Mouse (Mus musculus) forebrain, embryonic 15.5 days (tissue): ENCODE data around the gene Adam15. TPM values are rescaled to one million over a fixed set of nuclear protein-coding genes. Genes with fewer than 3 reads are reported as not detected.

Experiments used
- ATAC-seq: fragments of 200-750 bp; cut with Nextera tagmentation; replicated peaks from 2 replicates; pipeline ENCODE4 v1.8.0; 2017; ENCODE audit warnings: mild to moderate bottlenecking, moderate TSS enrichment, moderate library complexity
- H3K27ac ChIP-seq: fragments of 300-500 bp; sonication (generic); replicated peaks from 2 replicates; pipeline ENCODE4 v1.5.1; 2015; ENCODE audit warnings: mild to moderate bottlenecking, inconsistent platforms
- H3K27me3 ChIP-seq: fragments of 300-500 bp; sonication (generic); 2 replicates; pipeline ENCODE4 v1.6.1; 2015; ENCODE audit warnings: inconsistent platforms
- H3K36me3 ChIP-seq: fragments of 300-500 bp; sonication (generic); 2 replicates; pipeline ENCODE4 v1.6.1; 2015; ENCODE audit warnings: mild to moderate bottlenecking, inconsistent platforms
- H3K4me1 ChIP-seq: fragments of 300-500 bp; sonication (generic); 2 replicates; pipeline ENCODE4 v1.6.1; 2015; ENCODE audit warnings: inconsistent platforms
- H3K4me2 ChIP-seq: fragments of 300-500 bp; sonication (generic); replicated peaks from 2 replicates; pipeline ENCODE4 v1.6.1; 2015; ENCODE audit warnings: mild to moderate bottlenecking, inconsistent platforms
- H3K4me3 ChIP-seq: fragments of 300-500 bp; sonication (generic); 2 replicates; pipeline ENCODE4 v1.5.1; 2015; ENCODE audit warnings: mild to moderate bottlenecking, inconsistent platforms
- H3K9ac ChIP-seq: fragments of 300-500 bp; sonication (generic); replicated peaks from 2 replicates; pipeline ENCODE4 v1.6.1; 2015; ENCODE audit warnings: mild to moderate bottlenecking, inconsistent platforms
- H3K9me3 ChIP-seq: fragments of 300-500 bp; sonication (generic); 2 replicates; pipeline ENCODE4 v1.6.1; 2016; ENCODE audit warnings: inconsistent platforms
- WGBS: fragments of 180-500 bp; shearing (Covaris S2); methylation state at CpG from one replicate; pipeline ENCODE4 v1.1.7; 2015; ENCODE audit warnings: mixed read lengths; 5-methylcytosine and 5-hydroxymethylcytosine counted together
- polyA plus RNA-seq: library from polyadenylated mRNA; unstranded; fragments of >200 nt; fragmentation: Nextera tagmentation; extraction: Ambion mirVana; gene quantifications from 2 replicates; pipeline ENCODE4 v1.2.1, GENCODE M21; 2015

The Adam15 gene
- polyA plus RNA-seq, 1 experiment from 2014 or later, result 32.9 TPM

GRCm38 (mm10) chr3:89341794-89342193 lies 8.0 kb downstream of the Adam15 start:
- H3K4me3 ChIP-seq, result no peak overlapping the region
- H3K36me3 ChIP-seq, result peaks cover 3% of the 10 kb centered on the region; the same call in 1 of the 2 replicates
- H3K9me3 ChIP-seq, result no peaks in the 10 kb centered on the region
- no peak overlapping the region for H3K9ac ChIP-seq
- H3K27me3 ChIP-seq, result no peaks in the 10 kb centered on the region
- peaks cover 40% of the 10 kb centered on the region for H3K4me1 ChIP-seq
- 53% methylated on average over 4 of the region's 4 CpGs for WGBS
- H3K4me2 ChIP-seq, result no peak overlapping the region
- ATAC-seq, result no peak
- H3K27ac ChIP-seq, result no peak overlapping the region

GRCm38 (mm10) chr3:89340465-89340864 lies 9.3 kb downstream of the Adam15 start:
- H3K27me3 ChIP-seq, result no peaks in the 10 kb centered on the region
- H3K4me1 ChIP-seq, result peaks cover 53% of the 10 kb centered on the region
- WGBS, result 4% methylated on average over 11 of the region's 11 CpGs
- peak; percentile 31 for ATAC-seq
- peak overlapping the region; percentile 40; the same call in 1 of the 2 replicates for H3K9ac ChIP-seq
- peak overlapping the region; percentile 61 for H3K4me2 ChIP-seq
- H3K9me3 ChIP-seq, result no peaks in the 10 kb centered on the region
- no peak overlapping the region for H3K27ac ChIP-seq
- peaks cover 3% of the 10 kb centered on the region; the same call in 1 of the 2 replicates for H3K36me3 ChIP-seq
- peak overlapping the region; percentile 36 for H3K4me3 ChIP-seq

DNA sequence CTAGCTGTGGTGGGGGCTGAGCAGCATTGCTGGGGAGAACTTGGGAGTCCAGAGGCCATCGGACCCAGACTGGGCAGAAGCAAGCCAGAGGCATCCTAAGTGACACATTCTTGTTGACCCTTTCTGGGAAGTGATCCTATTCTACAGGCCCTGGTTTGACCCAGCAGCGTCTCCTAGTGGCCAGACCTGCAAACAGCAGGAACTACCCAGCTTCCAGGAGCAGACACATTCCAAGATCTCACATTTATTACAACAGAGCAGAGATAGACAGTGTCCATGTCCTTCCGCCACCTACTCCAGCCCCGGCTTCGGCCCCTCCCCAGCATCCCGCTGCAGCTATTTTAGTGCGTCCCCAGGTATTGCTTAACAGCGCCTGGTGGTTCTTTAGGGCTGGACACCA lies 10.4 kb downstream of the Adam15 start:
- H3K4me3 ChIP-seq, result no peak overlapping the region
- 0 out of 2 replicates have a peak, but pooled peaks cover 2% of the 10 kb centered on the region for H3K36me3 ChIP-seq
- peaks cover 53% of the 10 kb centered on the region for H3K4me1 ChIP-seq
- no peak overlapping the region for H3K27ac ChIP-seq
- no peak overlapping the region for H3K4me2 ChIP-seq
- no peak for ATAC-seq
- H3K9me3 ChIP-seq, result no peaks in the 10 kb centered on the region
- H3K27me3 ChIP-seq, result no peaks in the 10 kb centered on the region
- no peak overlapping the region for H3K9ac ChIP-seq
- 26% methylated on average over 8 of the region's 8 CpGs for WGBS

DNA sequence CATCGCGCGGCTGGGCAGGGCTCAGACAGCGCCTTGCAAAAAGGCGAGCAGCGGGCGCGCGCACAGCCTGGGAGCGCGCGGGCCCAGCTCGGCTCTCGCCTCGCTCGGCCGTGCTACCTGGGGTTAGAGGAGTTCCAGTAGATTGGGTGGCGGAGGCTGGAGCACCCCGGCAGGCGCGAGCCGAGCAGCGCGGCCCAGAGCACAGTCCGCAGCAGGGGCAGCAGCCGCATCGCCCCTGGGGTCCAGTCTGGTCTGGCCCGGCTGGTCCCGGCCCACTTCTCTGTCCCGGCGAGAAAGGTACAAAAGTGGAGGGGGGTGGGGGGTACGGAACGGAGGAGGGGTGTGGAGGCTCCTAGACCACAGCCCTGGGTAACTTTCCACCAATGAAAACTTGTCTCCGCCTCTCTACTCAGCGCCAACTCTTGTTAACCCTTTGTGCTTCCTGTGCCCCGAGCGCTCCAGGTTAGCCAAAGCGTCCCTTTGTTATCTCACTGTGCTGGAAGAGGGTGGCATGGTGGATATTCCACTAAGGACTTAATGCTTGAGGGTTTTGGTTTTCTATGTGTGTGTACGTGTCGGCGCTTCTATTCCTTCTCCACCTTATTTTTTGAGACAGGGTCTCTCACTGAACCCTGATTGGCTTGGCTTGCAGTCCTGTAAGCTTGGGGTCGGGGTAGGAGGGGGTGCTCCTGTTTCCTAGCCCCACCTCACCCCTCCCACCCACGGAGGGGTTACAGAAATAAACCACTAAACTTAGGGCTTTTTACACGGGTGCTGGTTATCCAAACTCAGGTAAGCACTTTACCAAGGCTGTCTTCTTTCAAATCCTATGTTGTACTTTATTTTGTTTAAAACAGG lies 11.8 kb downstream of the Adam15 start, which contains the start of gene Efna4:
Gene Efna4, minus strand, starts transcription at position 308 of the 858 bp plus-strand sequence.
- ATAC-seq, result peak; percentile 81
- peak within 1 kb of the TSS; percentile 81 for H3K9ac ChIP-seq
- no peaks in the 10 kb centered on the region for H3K9me3 ChIP-seq
- WGBS, result under 1% methylated on average over 44 of the region's 44 CpGs
- peak within 1 kb of the TSS; percentile 80 for H3K4me2 ChIP-seq
- H3K27me3 ChIP-seq, result no peaks in the 10 kb centered on the region
- H3K4me3 ChIP-seq, result peak within 1 kb of the TSS; percentile 80
- peaks cover 9% of the 10 kb centered on the region; the same call in 1 of the 2 replicates for H3K36me3 ChIP-seq
- peaks cover 58% of the 10 kb centered on the region for H3K4me1 ChIP-seq
- H3K27ac ChIP-seq, result peak within 1 kb of the TSS; percentile 81

GRCm38 (mm10) chr3:89337062-89337720 lies 12.6 kb downstream of the Adam15 start:
- H3K27ac ChIP-seq, result peak overlapping the region; percentile 81
- H3K27me3 ChIP-seq, result no peaks in the 10 kb centered on the region
- peaks cover 9% of the 10 kb centered on the region; the same call in 1 of the 2 replicates for H3K36me3 ChIP-seq
- peak overlapping the region; percentile 80 for H3K4me3 ChIP-seq
- H3K9ac ChIP-seq, result peak overlapping the region; percentile 81
- under 1% methylated on average over 20 of the region's 21 CpGs for WGBS
- H3K9me3 ChIP-seq, result no peaks in the 10 kb centered on the region
- peak overlapping the region; percentile 80 for H3K4me2 ChIP-seq
- peak; percentile 39 for ATAC-seq
- peaks cover 65% of the 10 kb centered on the region for H3K4me1 ChIP-seq

DNA sequence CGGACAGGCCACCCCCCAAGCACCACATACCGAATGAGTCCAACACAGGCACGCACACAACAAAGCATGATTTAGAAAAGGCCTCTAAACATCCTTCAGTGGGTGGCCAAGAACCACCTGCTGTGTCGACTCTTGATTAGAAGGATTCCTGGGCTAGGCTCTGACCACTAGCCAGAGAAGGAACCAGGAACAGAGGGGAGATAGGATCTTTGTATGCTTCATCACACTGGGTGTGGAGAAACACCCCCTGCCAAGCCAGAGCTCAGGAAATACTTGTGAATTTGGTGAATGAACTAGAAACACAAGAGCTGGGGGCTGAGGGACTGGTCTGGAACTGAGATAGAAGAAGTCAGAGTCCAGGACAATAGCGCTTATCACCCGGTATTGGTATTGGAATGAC lies 13.3 kb downstream of the Adam15 start:
- Histone ChIP-seq H3K36me3 (peaks cover 9% of the 10 kb centered on the region; the same call in 1 of the 2 replicates), H3K4me1 (peaks cover 66% of the 10 kb centered on the region), H3K9me3 (no peaks in the 10 kb centered on the region), H3K27me3 (no peaks in the 10 kb centered on the region), H3K9ac (peak overlapping the region; percentile 81), H3K4me2 (peak overlapping the region; percentile 80), H3K27ac (peak overlapping the region; percentile 81), H3K4me3 (peak overlapping the region; percentile 80)
- no peak for ATAC-seq
- 10% methylated on average over 6 of the region's 6 CpGs for WGBS

DNA sequence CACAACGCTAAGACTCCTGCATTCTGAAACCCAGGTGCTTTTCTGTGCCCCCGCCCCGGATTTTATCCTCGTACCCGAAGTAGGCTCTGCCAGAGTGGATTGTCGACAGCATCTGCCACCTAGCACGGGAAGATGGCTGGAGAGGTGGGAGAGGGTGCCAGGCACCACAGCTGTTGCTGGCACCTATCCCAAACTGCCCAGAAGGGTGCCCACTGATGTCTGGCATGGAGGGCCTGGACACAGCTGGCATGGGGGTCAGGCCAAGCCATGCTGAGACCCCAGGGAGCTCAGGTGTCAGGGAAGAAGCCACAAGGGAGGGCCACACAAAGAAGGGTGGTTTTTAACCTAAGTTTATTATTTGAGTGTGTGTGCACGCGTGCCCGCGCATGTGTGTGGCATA lies 16.7 kb downstream of the Adam15 start:
- Histone ChIP-seq H3K9ac (0 out of 2 replicates have a peak overlapping the region, but pooled peaks have one; percentile 10), H3K4me2 (no peak overlapping the region)

GRCm38 (mm10) chr3:89332476-89332875 lies 17.3 kb downstream of the Adam15 start:
- H3K9ac ChIP-seq, result no peak overlapping the region
- H3K27ac ChIP-seq, result peak overlapping the region; percentile 54
- H3K27me3 ChIP-seq, result no peaks in the 10 kb centered on the region
- peaks cover 9% of the 10 kb centered on the region; the same call in 1 of the 2 replicates for H3K36me3 ChIP-seq
- H3K4me3 ChIP-seq, result no peak overlapping the region
- WGBS, result 19% methylated on average over 12 of the region's 12 CpGs
- H3K9me3 ChIP-seq, result no peaks in the 10 kb centered on the region
- peaks cover 52% of the 10 kb centered on the region for H3K4me1 ChIP-seq
- H3K4me2 ChIP-seq, result no peak overlapping the region
- ATAC-seq, result peak; percentile 16

More for the DNA sequence above, 16.7 kb downstream of the Adam15 start:
- no peaks in the 10 kb centered on the region for H3K27me3 ChIP-seq
- WGBS, result 52% methylated on average over 11 of the region's 11 CpGs
- H3K4me3 ChIP-seq, result no peak overlapping the region
- peak overlapping the region; percentile 54 for H3K27ac ChIP-seq
- ATAC-seq, result no peak
- H3K9me3 ChIP-seq, result no peaks in the 10 kb centered on the region
- peaks cover 9% of the 10 kb centered on the region; the same call in 1 of the 2 replicates for H3K36me3 ChIP-seq
- H3K4me1 ChIP-seq, result peaks cover 53% of the 10 kb centered on the region

DNA sequence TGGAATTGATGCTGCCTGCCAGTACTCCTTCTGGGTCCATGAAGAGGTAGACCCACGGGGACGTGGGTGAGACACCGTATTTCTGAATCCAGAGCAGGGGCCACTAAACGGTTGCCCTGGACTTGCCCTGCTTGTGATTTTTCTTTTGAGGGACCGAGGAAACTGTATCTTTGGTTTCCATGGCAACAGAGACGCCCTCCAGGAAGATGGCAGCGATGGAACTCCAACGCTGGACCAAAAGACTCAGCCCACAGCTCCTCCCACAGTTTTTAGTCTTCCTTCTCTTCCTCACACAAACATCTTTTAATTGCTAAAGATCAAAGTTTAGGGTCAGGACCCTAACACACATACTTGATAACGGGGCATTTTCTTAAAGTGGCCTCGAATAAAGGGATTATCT lies 17.8 kb downstream of the Adam15 start:
- H3K36me3 ChIP-seq, result peaks cover 9% of the 10 kb centered on the region; the same call in 1 of the 2 replicates
- H3K27ac ChIP-seq, result 0 out of 2 replicates have a peak overlapping the region, but pooled peaks have one; percentile 54
- H3K4me3 ChIP-seq, result no peak overlapping the region
- H3K9ac ChIP-seq, result no peak overlapping the region
- ATAC-seq, result no peak
- H3K4me1 ChIP-seq, result peaks cover 48% of the 10 kb centered on the region
- 27% methylated on average over 10 of the region's 10 CpGs for WGBS
- H3K9me3 ChIP-seq, result no peaks in the 10 kb centered on the region
- H3K27me3 ChIP-seq, result no peaks in the 10 kb centered on the region
- H3K4me2 ChIP-seq, result no peak overlapping the region

DNA sequence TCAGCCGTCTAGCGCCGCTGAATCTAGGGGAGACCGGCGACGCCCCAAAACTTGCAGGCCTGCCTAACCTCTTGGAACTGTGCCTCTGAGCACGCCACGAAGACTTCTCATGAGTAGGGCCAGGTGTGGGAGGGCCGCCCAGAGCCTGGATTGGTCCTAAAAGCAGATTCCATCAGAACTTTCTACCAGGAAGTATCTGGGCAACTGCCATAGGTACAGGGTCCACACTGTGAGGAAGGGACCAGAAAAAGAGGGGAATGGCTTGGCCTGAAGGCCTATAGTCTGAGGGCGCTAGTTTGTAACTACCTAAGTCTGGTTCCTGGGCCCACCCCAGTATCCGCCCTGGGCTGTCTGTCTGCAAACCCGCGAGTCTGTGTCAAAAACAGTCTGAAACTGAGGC lies 18.2 kb downstream of the Adam15 start:
- H3K9me3 ChIP-seq, result no peaks in the 10 kb centered on the region
- H3K4me3 ChIP-seq, result no peak overlapping the region
- H3K36me3 ChIP-seq, result peaks cover 9% of the 10 kb centered on the region; the same call in 1 of the 2 replicates
- H3K4me1 ChIP-seq, result peaks cover 43% of the 10 kb centered on the region
- no peak overlapping the region for H3K4me2 ChIP-seq
- no peaks in the 10 kb centered on the region for H3K27me3 ChIP-seq
- no peak for ATAC-seq
- WGBS, result 74% methylated on average over 13 of the region's 13 CpGs
- no peak overlapping the region for H3K27ac ChIP-seq
- no peak overlapping the region for H3K9ac ChIP-seq

DNA sequence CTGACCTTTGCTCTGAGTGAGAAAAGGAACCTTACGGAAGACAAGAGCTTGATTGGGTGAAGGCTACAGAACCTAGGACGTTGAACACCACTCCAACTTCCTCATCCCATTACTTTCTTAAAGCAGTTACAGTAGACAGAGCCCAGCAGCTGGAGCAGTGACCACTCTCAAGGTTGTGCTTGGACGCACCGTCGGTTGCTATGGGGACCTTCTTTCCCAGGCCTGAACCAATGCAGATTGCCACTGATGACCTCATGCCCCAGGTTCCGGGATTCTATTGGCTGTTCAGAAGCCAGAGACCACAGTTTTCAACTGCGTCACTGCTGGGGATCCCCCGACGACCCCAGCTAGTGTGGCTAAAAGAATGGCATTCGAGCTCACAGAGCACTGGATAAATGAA lies 18.8 kb downstream of the Adam15 start:
- Histone ChIP-seq H3K27ac (no peak overlapping the region), H3K4me3 (no peak overlapping the region), H3K9me3 (no peaks in the 10 kb centered on the region), H3K4me1 (peaks cover 37% of the 10 kb centered on the region), H3K27me3 (no peaks in the 10 kb centered on the region), H3K9ac (no peak overlapping the region), H3K36me3 (peaks cover 9% of the 10 kb centered on the region; the same call in 1 of the 2 replicates), H3K4me2 (no peak overlapping the region)
- WGBS, result 19% methylated on average over 10 of the region's 10 CpGs
- ATAC-seq, result no peak

GRCm38 (mm10) chr3:89330346-89330745 lies 19.4 kb downstream of the Adam15 start:
- no peak for ATAC-seq
- no peaks in the 10 kb centered on the region for H3K9me3 ChIP-seq
- peaks cover 9% of the 10 kb centered on the region; the same call in 1 of the 2 replicates for H3K36me3 ChIP-seq
- no peak overlapping the region for H3K27ac ChIP-seq
- no peak overlapping the region for H3K4me2 ChIP-seq
- H3K27me3 ChIP-seq, result no peaks in the 10 kb centered on the region
- WGBS, result 36% methylated on average over 3 of the region's 3 CpGs
- peaks cover 33% of the 10 kb centered on the region for H3K4me1 ChIP-seq
- H3K9ac ChIP-seq, result no peak overlapping the region
- H3K4me3 ChIP-seq, result no peak overlapping the region
